Mouse (Mus musculus): ENCODE measurements around the gene Bcor.

Bcor gene

GRCm38 (mm10) chrX:12159981-12160656 lies at the start of gene Bcor:
Gene Bcor (minus strand): TSS chrX:12160355.
- DNase-seq (ENCODE audit: low spot score), result no peak

- no peak for DNase-seq (ENCODE audit: low spot score)
Measured at GRCm38 (mm10) chrX:12202951-12203350, 42.8 kb upstream of the Bcor start.

- no peak for DNase-seq (ENCODE audit: low spot score)
Measured at GRCm38 (mm10) chrX:12201111-12201510, 41.0 kb upstream of the Bcor start.

DNA sequence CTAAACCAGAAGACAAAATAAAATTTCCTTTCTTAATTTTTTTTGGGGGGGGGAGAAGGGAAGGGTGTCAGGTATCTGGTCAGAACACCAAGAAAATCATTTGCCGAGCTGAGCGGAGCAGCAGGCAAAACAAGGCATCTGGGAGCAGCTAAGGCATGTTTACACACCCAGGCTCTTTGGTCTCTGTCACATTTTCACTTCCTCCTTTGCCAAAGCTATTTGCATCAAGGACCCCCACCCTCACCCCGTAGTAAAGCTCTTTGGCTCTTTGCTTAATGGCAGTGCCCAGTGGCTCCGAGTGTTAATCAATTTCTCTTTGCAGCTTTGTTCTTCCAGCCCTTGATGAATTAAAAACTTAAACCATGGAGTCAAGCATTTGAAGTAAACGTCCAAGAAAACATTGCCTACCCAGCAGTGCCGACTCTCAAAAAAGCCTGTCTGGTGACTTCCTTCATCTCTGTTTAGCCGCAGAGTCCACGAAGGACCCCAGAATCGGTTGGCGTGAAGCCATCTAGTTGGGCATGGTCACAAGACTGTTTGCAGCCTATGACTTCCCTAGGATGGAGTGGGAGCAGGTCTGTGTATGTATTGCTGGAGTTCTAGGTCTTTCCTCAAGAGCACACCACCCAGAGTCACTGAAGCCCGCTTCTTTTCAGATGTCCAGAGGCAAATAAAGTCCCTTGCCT lies 35.2 kb upstream of the Bcor start:
- DNase-seq (ENCODE audit: low spot score), result no peak

DNA sequence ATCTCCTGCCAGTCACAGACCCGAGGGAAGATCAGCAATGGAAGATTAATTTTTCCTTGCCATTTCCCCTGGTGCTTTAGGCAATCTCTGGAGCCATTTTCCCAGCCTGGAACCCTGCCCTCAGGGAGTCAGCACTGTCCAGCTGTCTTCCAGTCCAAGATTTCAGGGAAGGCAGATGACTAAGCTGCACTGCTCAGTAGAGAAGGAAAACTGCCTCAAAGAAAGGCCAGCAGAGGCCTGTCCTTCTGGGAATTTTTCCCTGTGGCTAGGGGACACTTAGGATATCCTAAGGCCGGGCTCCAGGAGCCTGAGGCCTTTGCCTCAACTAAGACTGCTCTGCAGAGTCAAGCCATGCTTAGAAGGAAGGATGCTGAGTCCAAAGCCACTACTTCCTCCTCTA lies 32.2 kb upstream of the Bcor start:
- DNase-seq (ENCODE audit: low spot score), result no peak

DNA sequence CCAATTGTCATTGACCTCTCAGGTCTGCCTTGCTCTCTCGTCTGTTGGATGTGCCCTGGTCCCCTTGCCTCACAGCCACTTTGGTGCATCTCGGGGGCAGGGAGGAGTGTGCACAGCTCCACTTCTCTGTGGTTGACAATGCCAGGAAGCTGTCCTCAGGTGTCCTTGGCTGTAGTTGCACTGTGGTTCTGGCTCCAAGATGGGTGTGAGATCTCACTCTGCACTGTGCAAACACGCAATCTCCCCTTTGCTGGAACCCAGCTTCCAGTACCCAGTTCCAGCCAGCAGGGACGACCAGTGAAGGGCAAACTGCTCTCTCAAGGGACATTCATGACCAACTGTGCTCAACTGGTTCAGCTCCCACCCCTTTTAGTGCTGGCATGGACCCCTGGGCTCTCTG lies 29.4 kb upstream of the Bcor start:
- no peak for DNase-seq (ENCODE audit: low spot score)

DNA sequence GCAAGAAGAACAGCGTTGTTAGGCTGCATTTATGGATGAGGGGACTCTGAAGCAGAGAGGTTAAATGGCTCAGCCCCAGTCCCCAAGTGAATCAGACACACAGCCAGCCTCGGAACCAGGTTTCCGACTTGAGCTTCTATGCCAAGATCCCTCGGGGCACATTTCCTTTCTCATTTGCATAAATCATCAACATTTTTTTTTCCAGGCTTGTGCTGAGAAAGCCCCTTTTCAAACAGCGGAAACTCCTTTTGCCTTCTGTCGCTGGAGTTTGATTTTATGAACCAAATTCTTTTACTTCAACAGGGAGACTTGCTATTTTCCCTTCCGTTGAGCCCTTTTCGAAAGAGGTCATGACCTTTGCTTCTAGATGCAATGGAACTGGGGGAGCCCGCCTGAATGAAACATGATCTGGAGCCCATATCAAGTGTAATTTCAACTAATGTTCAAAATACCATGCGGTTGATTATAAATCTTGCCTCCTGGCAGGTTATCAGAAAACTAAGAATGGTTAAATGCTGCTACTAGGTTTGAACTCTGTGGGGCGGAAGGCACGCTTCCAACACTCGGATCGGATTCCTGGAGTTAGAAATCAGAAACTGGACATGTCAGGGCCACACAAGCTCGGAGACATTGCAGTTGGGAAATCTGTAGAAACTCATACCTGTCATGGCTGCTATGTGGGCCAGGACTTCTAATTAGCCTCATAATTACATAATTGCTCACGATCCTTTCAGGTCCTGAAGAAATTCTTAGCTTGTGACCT lies 15.2 kb upstream of the Bcor start:
- no peak for DNase-seq (ENCODE audit: low spot score)

DNA sequence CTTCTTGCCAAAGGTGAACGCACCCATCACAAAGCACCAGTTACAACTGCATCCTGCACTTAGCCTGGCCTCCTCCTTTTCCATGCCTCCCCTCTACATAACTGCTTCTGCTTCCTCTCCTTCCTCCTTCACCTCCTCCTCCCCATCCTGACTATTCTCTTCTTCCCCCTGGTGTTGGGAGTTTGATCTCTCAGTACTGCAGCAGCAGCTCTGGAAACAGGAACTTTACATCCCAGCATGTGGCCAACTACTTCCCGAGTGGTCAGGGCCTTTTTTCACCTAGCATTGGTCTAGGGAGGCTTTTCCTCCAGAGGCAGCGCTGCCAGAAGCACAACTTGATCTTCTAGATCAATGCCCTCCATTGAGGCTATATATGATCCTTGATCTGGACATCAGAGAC lies 10.0 kb upstream of the Bcor start:
- no peak for DNase-seq (ENCODE audit: low spot score)

GRCm38 (mm10) chrX:12164591-12165529 lies 4.7 kb upstream of the Bcor start:
- no peak for DNase-seq (ENCODE audit: low spot score)

- DNase-seq (ENCODE audit: low spot score), result no peak
Measured at GRCm38 (mm10) chrX:12159534-12159881, 647 bp downstream of the Bcor start.

- DNase-seq (ENCODE audit: low spot score), result no peak
Measured at GRCm38 (mm10) chrX:12158821-12159533, 1.2 kb downstream of the Bcor start.

DNA sequence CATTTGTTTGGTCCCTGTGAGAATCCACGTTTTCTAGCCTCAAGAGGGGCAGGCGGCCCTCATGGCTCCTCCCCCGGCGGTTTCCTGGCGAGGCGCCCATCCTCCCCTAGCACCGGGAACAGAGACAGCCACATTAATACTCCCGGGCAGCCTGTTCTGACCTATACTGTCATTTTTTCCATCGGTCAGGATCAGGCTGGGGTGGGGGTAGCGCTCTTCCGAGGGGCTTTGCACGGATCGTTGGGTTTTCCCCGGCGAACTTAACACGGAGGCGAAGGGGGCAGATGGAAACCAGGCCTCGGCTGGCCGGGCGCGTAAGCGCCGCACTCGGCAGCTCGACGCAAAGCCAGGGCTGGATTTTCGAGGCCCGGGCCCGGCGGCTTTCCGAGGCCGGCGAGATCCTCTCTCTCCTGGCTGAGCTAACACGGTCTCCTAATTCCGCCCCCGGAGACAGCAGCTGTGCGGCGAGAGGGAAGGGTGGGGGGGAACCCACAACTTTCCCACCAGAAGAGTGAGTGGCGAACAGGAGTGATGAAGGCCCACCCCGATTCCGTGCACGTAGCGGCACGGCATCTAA lies 1.8 kb downstream of the Bcor start:
- DNase-seq (ENCODE audit: low spot score), result no peak

GRCm38 (mm10) chrX:12157331-12157930 lies 2.7 kb downstream of the Bcor start:
- no peak for DNase-seq (ENCODE audit: low spot score)

- no peak for DNase-seq (ENCODE audit: low spot score)
Measured at GRCm38 (mm10) chrX:12155842-12156291, 4.3 kb downstream of the Bcor start.

DNA sequence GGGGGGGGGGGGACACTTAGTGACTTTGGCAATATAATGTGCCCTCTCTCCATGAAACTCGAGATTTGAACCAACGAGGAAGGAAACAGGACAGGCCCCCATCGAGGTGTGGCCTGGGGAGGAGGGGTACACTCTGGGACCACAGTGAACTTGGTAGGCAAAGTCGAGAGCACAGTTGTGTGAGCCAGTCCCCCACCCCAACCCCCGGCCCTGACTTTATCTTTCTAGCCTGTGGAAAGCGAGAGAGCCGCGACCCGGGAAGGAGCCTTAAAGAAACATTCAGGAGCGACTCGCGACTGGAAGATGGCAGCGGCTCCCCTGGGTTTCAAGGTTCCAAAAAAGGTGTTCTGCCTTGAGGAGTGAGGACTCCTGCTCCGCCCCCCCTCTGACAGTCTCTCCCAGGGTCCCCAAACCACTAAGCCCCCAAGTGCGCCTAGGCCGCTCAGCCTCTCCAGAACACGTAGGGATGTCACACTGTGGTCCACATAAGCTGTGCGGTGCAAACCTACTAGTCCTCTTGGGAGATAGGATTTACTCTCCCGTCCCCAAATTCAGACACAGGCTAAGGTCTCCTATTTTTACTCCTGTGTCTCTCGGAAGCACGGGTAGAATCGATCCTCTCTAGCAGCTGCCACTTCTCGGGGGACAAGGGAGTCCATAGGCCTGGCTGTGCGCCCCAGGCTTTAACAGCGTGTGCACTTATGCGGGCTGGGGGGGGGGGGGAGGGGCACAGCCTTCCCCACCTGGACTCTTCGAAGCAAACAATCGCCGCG lies 4.9 kb downstream of the Bcor start:
- no peak for DNase-seq (ENCODE audit: low spot score)

GRCm38 (mm10) chrX:12153141-12154095 lies 6.7 kb downstream of the Bcor start:
- no peak for DNase-seq (ENCODE audit: low spot score)

- no peak for DNase-seq (ENCODE audit: low spot score)
Measured at GRCm38 (mm10) chrX:12151996-12152904, 7.9 kb downstream of the Bcor start.
